In the genomic region with DNA sequence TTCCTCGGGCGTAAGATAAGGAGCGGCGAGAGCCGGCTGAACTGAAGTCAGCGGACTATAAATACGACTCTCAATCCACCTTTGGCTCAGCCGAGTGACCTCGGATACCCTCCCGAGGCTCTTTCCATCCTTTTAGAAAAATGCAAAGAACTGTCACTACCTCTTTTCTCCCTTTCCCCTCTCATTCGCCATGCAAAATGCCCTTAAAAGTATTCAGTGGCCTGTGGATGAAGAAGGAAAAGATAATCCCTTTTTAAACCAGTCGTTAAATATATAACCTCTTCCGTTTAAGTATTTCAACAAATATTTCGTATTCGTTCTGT, we compare ENCODE assay signal across 8 mouse cellular contexts. TPM values are rescaled to one million over a fixed set of nuclear protein-coding genes. Genes with fewer than 3 reads are reported as not detected.
A peak's percentile ranks its signal among the peaks of the same experiment; 100 is the strongest.
DNase-seq lines count a peak whose midpoint lies in the region; ATAC-seq and TF ChIP-seq lines count a peak whose summit lies in the region.

A gene (minus strand): TSS at position 17 of the 323 bp plus-strand sequence.

- TF ChIP-seq CTCF in bone marrow macrophage, adult 2 months (IDR thresholded peaks at IDR 0.05; ENCODE audit: low read depth, low read length), result no peak

- H3K36me3 ChIP-seq in heart, embryonic 12.5 days, result no peaks in the 10 kb centered on the region
- H3K36me3 ChIP-seq in stomach, embryonic 14.5 days (ENCODE audit: control insufficient read depth, insufficient read depth, low read length), result no peaks in the 10 kb centered on the region

- H3K9me3 ChIP-seq in heart, embryonic 12.5 days (replicated peaks), result no peaks in the 10 kb centered on the region
- no peaks in the 10 kb centered on the region for H3K9me3 ChIP-seq in stomach, embryonic 14.5 days (ENCODE audit: control insufficient read depth, low read depth, low read length)

- peak within 1 kb of the TSS; percentile 75 for H3K4me2 ChIP-seq in heart, embryonic 12.5 days
- H3K4me2 ChIP-seq in stomach, embryonic 14.5 days (replicated peaks; ENCODE audit: low read depth, low read length), result peak within 1 kb of the TSS; percentile 58

- H3K4me1 ChIP-seq in bone marrow macrophage, adult 2 months (ENCODE audit: control insufficient read depth, insufficient read depth, low read length), result peaks cover 19% of the 10 kb centered on the region
- peaks cover 44% of the 10 kb centered on the region for H3K4me1 ChIP-seq in heart, embryonic 12.5 days (replicated peaks)
- peaks cover 24% of the 10 kb centered on the region; the same call in 1 of the 2 replicates for H3K4me1 ChIP-seq in stomach, embryonic 14.5 days (ENCODE audit: control insufficient read depth, insufficient read depth, low read length)

- peak within 1 kb of the TSS; percentile 98 for H3K4me3 ChIP-seq in bone marrow macrophage, adult 2 months (ENCODE audit: insufficient read depth, low read length)
- H3K4me3 ChIP-seq in heart, embryonic 12.5 days, result peak within 1 kb of the TSS; percentile 93
- peak within 1 kb of the TSS; percentile 96 for H3K4me3 ChIP-seq in stomach, embryonic 14.5 days (ENCODE audit: low read depth, low read length)

- no peak; the same call in 1 of the 2 replicates for ATAC-seq in heart, embryonic 12.5 days (ENCODE audit: insufficient number of reproducible peaks, low FRiP score)
- ATAC-seq in stomach, embryonic 14.5 days (ENCODE audit: insufficient number of reproducible peaks, insufficient read depth, low FRiP score, low read depth), result no peak
- no peak for ATAC-seq in activated CD4-positive, CD25-positive, alpha-beta regulatory T cell, adult 4 months
- no peak for ATAC-seq in megakaryocyte progenitor cell, adult 5-6 weeks (replicated peaks; ENCODE audit: poor library complexity)

- peak within 1 kb of the TSS; percentile 77 for H3K27ac ChIP-seq in bone marrow macrophage, adult 2 months (ENCODE audit: insufficient read depth, low read depth, low read length)
- H3K27ac ChIP-seq in heart, embryonic 12.5 days (ENCODE audit: poor library complexity, severe bottlenecking), result peak within 1 kb of the TSS; percentile 99
- H3K27ac ChIP-seq in stomach, embryonic 14.5 days (ENCODE audit: low read length), result peak within 1 kb of the TSS; percentile 99

- 10% methylated on average over 15 of the region's 15 CpGs for WGBS in heart, embryonic 12.5 days
- WGBS in stomach, embryonic 14.5 days, result 3% methylated on average over 15 of the region's 15 CpGs

- H3K27me3 ChIP-seq in heart, embryonic 12.5 days (replicated peaks), result no peaks in the 10 kb centered on the region
- no peaks in the 10 kb centered on the region for H3K27me3 ChIP-seq in stomach, embryonic 14.5 days (ENCODE audit: control insufficient read depth, insufficient read depth, low read length)

- intact Hi-C loops in left cerebral cortex, postnatal 36 days (cut with DNase I), result loop anchor here (5.0 kb wide), 1 partner anchor 61 kb away; no protein-coding TSS in a partner anchor

- no peak for TF ChIP-seq POLR2A in bone marrow macrophage, adult 2 months (IDR thresholded peaks at IDR 0.05; ENCODE audit: borderline replicate concordance, low read depth, low read length)

- DNase-seq in layer of hippocampus, adult 8-10 months (ENCODE audit: low spot score in 2 of 2), result no peak
- DNase-seq in layer of hippocampus, adult 9-11 months, result no peak
- no peak for DNase-seq in left cerebral cortex, postnatal 36 days (ENCODE audit: low spot score in 2 of 2)

- H3K9ac ChIP-seq in heart, embryonic 12.5 days, result peak within 1 kb of the TSS; percentile 100
- peak within 1 kb of the TSS; percentile 98 for H3K9ac ChIP-seq in stomach, embryonic 14.5 days (replicated peaks; ENCODE audit: low read depth, low read length)

RNA-seq across cellular contexts. Expression of the gene that starts here (rescaled TPM):
- 10 to 100 TPM; 35.9 to 42.7 (median 37.0) TPM for total RNA-seq in layer of hippocampus, adult 8-10 months (2022)
- 0.66 and 0.69 TPM in 2 replicates for polyA plus RNA-seq in bone marrow macrophage, adult 2 months (2012; ENCODE audit: insufficient read depth, insufficient read length, missing spikeins)
- 53.9 and 58.0 TPM in 2 replicates for polyA plus RNA-seq in heart, embryonic 12.5 days (2016; fragmentation: Nextera tagmentation; extraction: Ambion mirVana)
- 10 to 100 TPM; 34.3 to 38.3 TPM for total RNA-seq in left cerebral cortex, postnatal 36 days (2021)
- polyA plus RNA-seq in stomach, embryonic 14.5 days (2014; fragmentation: Nextera tagmentation; extraction: Ambion mirVana), result 62.8 and 74.7 TPM in 2 replicates
- polyA plus RNA-seq in activated CD4-positive, CD25-positive, alpha-beta regulatory T cell, adult 4 months (2017; shearing (Covaris generic)), result under 1 TPM; 0.38 to 0.40 TPM
- 0.39 and 0.68 TPM in 2 replicates for total RNA-seq in megakaryocyte progenitor cell, adult 5-6 weeks (2015)
- 0.25 and 0.41 TPM in 2 replicates for total RNA-seq in megakaryocyte progenitor cell, adult 5-6 weeks (2017)

Comparison
In these comparisons a context has a peak if more than half of its experiments do, and no peak if none do; other contexts are left out.
1. RNA of the gene that starts here (total RNA-seq): 34.3 to 38.3 TPM in left cerebral cortex, postnatal 36 days and 35.9 to 42.7 TPM in layer of hippocampus, adult 8-10 months; 0.25 to 0.68 TPM in megakaryocyte progenitor cell, adult 5-6 weeks; every median in the first group is over 10 times any median in the second.
2. RNA of the gene that starts here (polyA plus RNA-seq): 62.8 to 74.7 TPM in stomach, embryonic 14.5 days and 53.9 to 58.0 TPM in heart, embryonic 12.5 days; 0.66 to 0.69 TPM in bone marrow macrophage, adult 2 months and 0.38 to 0.40 TPM in activated CD4-positive, CD25-positive, alpha-beta regulatory T cell, adult 4 months; every median in the first group is over 10 times any median in the second.
3. Peak in every context shown above with its lines, with median percentiles within 50 percentile points of each other: H3K27ac ChIP-seq and H3K4me3 ChIP-seq.